Mouse (Mus musculus): ENCODE data around the gene Zdhhc6.

Zdhhc6 gene

DNA sequence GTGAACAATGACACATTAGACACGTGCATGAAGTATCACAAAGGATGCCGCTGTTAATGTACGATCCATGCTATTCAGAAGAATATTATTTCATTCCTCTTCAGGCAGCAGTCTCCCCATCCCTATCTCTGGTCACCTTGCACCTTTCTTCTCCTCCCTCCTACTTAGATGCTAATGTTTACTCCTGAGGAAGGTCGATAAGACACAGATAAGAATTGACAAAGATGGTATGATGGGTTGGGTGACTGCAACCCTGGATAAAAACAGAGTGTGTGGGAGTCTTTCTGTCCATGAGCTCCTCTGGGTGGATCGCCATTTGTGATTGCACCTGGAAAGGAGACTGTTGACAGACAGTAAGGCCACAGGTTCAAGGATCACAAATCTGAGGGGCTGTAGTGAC lies 57.3 kb downstream of the Zdhhc6 start:
- DNase-seq (ENCODE audit: extremely low read depth, low read depth), result no peak

DNA sequence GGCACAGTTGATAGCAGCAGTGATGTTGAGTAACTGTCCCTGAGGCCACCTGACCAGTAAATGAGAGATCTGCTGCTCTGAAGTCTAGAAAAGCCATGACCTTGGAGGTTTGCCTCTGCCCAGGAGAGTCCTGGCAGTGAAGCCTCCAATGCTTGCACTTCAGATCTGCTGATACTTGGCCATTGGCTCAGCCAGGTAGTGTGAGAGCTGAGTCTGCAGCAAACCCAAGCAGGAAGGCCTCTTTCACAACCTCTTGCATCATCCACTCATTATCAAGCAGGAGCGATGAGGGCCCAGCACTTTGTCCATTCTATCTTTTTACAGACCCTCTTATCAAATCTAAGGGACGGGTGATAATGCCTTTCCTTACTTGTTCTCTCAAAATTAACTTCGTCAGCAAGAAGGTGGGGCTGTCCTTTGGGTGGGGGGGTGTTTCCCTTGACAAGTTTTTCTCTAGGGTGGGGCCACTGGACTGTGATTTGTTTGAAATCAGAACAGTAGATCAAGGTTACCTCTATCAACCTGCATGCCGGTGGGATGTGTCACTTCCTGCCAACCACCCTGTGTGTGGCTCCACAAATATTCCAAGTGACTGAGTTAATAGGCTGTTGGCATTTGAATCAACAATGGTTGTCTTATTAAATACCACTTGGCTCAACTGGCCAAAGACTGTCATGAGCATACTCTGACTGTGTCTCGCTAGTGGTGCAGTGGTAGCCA lies 58.0 kb downstream of the Zdhhc6 start:
- DNase-seq (ENCODE audit: extremely low read depth, low read depth), result no peak

DNA sequence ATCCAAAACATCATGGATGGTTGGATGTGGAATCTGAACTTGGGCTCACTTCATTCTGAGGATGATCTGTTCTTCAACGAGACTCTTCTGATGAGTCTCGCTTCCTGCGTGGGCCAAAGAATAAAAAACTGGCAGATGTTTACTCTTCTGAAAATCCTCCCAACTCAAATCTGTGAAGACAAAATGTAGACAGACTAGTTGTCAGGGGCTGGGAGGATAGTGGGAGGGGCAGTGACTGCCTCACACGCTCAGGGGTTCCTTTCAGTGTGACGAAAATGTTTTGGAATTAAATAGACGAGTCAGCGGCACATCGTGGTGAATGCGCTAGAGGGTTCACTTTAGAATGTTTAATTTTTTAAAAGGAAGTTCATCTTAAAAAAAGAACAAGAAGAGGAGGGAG lies 59.7 kb downstream of the Zdhhc6 start:
- DNase-seq (ENCODE audit: extremely low read depth, low read depth), result no peak

DNA sequence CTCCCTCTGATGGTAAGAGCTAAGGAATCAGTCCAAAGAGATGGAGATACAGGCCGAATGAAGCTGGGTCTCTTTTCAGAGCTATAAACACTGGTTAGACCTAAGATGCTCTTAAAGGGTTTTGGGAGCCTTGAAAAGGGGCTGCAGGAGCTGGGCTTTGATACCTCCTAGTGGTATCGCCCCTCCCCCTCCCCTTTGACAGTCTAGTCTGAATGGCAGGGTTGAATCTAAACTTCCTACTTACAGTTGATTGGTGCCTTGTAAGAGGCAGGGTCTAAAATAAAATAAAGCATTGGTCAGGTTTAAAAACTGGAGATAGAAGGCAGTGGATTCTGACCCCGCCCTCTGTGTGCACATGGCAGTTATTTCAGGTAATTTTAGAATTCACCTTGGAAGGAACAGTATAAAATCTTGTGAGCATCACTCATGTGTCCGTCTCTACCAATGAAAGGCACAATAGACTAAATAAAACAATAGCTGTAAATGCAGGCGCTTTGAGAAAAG lies 61.3 kb downstream of the Zdhhc6 start:
- peak; percentile 96 for DNase-seq (ENCODE audit: extremely low read depth, low read depth)

DNA sequence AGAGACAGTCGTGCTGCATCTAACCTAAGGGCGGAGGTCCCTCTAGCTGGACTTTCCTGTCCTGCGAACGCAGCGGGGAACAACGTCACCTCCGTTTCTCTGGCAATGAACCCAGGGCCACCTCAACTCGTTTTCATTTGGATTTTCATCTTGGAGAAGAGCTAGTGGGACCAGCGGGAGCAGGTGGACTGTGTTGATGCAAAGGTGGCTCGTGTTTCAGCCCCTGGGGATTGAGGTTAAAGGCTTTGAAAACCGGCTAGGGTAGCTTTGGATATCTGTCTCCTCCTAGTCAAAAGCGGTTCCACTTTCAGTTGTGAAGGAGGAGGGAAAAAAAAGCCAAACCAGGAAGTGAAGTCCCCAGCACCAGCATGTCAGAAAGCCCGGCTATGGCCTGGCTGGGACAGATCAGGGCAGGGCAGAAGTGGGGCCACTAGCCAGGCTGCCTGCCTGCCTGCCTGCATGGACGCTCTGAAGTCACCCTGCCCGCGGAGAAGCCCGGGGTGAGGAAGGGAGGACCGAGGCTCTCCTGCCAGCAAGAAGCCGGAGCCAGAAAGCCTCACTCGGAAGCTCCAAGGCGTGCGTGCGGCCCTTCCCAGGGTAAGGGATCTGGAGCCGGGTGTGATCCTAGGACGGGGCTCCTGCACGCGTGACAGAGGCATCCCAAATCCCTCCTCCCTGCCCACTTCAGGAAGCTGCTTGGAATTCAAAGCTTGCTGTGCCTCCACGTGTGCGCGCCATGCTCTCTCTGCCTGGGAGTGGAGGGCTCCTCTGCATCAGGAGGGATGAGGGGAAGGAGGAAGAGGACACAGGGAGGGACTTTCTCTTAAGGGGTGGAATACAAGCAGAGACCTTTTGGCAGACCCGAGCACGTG lies 62.0 kb downstream of the Zdhhc6 start:
- DNase-seq (ENCODE audit: extremely low read depth, low read depth), result peak; percentile 84

DNA sequence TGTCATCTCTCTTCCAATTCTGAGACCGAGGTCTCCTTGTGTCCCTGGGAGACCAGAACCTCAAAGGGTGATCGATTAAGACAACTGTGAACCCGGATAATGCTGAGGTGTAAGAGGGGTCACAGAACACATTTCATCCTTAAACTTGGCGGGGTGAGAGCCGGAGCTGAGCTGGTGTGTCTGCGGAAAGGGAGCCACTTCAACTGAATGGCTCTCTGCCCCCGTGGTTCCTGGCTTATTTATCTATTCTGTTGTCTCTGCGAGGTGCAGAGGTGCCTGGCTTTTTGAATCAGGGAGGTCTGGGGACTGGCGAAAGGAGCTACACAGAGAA lies 62.6 kb downstream of the Zdhhc6 start:
- no peak for DNase-seq (ENCODE audit: extremely low read depth, low read depth)

DNA sequence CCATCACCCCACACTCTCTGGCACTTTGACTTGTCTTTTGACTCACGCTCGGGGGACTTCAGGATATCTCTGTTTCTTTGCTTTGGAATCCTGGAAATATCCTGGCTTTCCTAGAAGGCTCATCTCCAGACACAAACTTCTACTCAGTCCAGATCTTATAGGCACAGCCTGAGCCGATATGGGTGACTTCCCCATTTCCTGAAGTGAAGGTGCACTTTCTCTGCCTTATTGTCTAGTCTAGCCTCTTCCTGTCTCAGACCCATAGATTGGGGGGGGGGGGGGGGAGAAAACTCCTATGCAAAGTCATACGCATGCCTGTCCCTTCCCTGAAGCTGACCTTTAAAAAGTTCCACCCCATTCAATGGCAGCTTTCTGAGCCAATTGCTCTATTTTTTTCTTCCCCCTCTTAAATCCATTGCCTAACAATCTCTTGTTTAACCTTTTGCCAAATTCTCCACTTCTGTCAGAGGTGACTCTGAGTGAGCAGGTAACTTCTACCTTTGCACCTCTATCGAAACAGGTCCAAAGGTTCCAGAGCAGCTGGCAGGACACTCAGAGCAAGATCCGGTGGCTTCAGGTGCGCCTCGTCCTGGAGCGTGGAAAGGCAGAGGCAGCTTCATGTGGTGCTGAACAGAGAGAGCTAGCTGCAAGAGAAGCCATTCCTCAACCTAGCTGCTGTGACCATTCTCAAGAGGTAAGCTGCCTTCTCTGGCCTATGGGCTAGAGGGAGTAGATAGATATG lies 64.3 kb downstream of the Zdhhc6 start, which contains the start of gene Acsl5:
TSS of gene Acsl5 (plus strand) at position 556 of the 742 bp plus-strand sequence.
- peak; percentile 81 for DNase-seq (ENCODE audit: extremely low read depth, low read depth)

DNA sequence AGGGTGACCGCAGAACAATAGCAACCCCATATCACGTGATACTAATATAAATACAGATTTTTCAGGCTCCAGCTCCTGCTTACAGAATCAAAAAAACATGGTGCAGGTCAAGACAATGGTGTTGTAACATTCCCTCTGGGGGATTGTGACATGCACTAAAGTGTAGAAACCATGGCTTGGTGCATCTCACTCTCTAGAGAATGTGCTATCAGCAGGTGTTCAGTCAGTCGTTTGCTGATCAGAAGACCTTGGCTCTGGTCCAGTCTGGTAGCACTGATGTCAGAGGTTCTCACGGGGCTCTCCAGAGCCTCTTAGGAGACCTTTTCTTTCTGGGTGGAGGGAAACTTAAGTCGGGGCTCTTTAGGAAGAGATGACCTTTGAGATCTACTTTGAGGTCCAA lies 65.4 kb downstream of the Zdhhc6 start:
- DNase-seq (ENCODE audit: extremely low read depth, low read depth), result no peak

DNA sequence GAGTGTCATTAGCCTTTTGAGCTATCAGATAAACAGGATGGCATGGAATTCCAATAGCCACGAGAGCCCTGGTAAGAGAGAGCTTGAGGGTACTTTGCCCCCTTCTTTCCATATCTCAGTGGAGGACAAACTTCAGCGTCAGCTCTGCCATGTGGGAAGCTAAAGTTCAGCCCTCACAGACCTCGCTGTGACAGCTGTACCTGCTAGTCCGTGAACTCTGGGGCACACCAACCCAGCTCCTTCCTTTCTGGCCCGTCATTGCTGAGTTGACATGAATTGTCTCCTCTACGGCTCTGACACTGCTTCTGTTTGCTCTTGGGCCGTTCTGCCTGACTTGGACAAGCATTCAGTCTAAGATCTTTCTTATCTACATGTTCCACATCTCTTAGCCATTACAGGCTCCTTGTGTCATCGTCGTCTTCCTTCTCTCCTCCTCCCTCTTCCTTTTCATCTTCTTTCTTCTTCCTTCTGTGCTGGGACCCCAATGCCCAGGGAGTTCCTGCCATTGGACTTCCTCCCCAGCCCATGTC lies 67.8 kb downstream of the Zdhhc6 start:
- DNase-seq (ENCODE audit: extremely low read depth, low read depth), result no peak

DNA sequence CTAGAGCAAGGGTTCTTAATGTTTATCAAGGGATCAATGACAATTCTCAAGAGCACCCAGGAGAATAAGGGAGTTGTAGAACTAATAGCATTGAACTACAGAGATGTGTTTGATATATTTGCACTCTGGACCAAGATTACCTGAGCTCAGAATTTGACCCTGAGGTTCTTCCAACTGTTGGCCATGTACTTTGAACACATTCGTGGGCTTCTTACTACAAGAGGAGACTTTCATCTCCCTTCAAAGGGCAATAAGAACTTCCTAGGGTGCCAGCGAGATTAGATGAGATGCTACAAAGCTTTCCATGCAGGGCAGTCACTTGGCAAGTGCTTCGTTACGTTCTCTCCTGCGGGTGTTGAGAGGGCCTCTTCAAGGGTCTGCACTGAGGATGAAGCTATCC lies 68.3 kb downstream of the Zdhhc6 start:
- no peak for DNase-seq (ENCODE audit: extremely low read depth, low read depth)

DNA sequence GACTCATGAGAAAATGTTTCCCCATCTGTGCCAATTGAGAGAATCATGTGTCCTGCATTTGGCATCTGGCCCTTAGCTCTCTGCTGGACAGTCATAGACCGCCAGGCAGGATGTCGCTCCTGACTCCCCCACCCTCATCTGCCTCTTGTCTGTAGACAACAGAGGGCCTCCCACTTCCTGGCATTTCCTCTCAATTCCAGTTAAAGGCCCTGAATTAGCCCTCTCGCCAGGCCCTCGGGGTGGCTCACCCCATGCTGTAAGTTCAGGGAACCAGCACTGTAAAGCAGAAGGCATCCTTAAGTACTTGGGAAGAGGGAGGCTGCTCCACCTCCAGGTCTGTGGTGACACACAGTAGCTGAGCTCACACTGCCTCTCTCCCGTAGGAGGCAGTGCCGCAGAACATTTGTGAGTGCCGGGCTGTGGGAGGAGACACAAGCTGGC lies 71.0 kb downstream of the Zdhhc6 start:
- DNase-seq (ENCODE audit: extremely low read depth, low read depth), result no peak

DNA sequence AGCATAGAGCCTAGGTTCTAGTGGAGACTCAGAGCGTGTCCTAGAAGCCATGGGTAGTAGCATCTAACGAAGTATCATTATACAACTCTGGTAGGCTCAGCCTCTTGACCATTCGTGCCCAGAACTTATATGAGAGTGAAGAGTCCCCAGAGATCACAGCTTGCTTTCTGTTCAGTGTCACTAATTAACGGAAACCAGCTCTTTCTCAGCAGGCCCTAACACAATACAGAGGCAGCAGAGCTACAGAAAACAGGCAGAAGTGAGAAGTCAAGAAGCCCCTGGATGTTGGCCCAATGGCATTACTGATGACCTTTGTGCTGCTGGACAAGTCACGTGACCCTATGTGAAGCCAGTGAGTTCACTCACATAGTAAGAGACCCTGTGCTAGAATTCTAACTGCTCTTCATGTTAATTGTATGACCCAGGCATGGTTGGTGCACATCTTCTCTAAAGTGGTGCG lies 74.6 kb downstream of the Zdhhc6 start, which contains the start of gene Gucy2g:
TSS of gene Gucy2g (minus strand) at position 51 of the 460 bp plus-strand sequence.
- DNase-seq (ENCODE audit: extremely low read depth, low read depth), result no peak

DNA sequence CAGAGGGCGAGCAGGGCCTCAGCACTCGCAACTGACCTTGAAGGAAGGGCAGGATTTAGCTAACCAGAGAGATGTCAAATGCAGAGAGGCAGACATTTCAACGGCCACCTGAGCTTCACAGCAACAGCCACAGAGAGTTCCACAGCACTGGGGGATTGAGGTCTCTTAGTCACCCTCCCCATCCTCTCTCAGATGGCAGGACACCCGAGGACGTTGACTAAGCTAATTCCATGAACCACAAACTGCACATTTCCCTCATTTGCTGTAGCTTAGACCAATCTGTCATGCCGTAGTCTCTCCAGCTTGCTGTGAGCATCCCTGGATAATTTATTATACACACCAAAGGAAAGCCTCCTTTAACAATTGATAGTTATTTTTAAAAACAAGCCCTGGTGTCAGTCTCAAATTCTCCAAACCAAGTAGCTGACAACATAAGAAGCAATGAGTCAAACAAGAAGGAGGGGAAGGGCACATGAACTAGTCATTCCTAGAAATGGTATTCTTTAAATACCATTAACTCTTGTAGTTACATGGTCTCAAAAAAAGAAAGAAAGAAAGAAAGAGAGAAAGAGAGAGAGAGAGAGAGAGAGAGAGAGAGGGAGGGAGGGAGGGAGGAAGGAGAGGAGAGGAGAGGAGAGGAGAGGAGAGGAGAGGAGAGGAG lies 75.9 kb downstream of the Zdhhc6 start:
- no peak for DNase-seq (ENCODE audit: extremely low read depth, low read depth)

DNA sequence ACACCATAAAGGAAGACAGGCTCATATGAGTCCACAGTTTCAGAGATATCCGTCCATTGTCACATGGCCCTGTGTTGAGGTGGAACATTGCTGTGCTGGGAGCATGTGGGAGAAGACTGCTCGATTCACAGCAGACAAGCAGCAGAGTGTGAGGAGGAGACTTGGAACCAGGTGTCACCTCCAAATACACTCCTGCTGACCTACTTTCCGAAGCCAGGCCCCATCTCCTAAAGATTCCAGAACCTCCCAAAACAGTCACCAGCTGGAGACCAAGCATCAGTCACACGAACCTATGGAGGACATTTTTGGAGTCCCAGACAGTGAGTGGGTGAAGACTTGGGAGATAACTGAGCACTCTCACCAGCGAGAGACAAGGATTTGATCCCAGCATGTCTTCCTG lies 79.3 kb downstream of the Zdhhc6 start:
- no peak for DNase-seq (ENCODE audit: extremely low read depth, low read depth)

DNA sequence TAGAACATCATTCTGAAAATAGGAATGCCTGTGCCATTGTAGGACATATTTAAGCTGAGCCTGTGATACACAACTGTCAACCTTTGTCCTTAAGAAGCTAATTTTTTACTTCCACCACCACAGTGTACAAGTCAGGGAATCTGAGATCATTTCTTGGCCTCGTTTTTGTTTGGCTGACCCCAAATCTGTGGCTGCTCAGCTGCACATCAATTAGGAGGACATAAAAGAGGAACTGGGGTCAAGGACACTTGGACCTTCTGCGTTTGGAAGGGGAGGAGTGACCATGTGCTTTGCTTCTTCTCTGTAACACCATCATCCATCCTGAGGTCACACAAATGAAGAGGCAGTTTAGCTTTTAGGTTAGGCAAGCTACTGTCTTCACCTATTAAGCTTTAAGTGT lies 79.8 kb downstream of the Zdhhc6 start:
- no peak for DNase-seq (ENCODE audit: extremely low read depth, low read depth)

DNA sequence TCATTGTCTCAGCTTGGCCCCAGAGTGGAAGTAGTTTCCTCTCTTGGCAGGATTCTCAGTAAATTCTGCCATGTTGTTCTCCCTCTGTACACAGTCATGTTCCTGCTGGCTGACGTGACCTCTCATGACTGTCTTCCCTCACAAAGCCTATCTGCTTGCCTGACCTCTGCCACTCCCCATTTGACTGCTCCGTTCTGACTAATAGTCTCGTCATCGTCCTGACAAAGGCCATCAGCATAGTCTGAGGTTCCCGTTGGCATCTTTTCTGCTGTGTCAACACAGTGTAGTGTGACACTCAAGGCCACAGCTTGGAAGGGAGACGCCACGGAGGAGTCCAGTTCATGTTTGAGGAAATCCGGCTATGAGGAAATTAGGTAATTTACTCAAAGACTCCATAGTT lies 83.7 kb downstream of the Zdhhc6 start:
- DNase-seq (ENCODE audit: extremely low read depth, low read depth), result no peak

DNA sequence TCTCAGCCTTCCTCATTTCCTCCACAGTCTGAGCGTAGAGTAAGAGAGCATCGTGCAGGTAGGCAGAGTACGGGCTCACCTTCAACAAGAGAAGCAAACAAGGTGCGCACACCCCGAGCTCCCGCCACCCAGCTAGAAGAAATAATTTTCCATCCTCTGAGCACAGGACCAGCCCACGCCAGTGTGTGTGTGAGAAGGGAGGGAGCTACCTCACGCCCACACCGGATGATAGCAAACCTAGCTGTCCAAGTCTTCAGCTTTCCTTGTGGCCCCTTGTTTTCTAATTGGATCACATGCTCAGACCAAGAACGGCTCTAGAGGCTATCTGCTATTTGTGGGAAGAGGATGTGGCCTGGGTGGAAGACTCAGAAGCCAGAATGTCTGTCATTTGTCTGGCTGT lies 84.8 kb downstream of the Zdhhc6 start:
- DNase-seq (ENCODE audit: extremely low read depth, low read depth), result no peak

DNA sequence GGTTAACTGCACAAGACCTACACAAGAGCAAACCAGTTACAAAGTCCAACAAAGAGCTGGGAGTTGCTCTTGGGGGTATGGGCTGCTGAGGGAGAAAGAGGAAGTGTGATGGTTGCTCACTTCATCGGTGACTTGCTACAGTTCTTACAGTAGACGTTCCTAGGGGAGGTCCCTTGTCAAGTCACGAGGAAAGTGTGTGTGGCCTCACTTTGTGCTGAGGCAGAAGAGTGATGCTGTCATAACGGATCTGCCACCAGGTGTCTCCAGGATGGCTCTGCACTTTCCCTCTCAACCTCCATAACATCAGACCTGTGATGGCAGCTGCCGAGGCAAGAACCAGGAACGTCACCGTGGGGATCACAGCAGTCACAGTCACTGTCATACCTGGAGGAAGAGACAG lies 88.7 kb downstream of the Zdhhc6 start:
- no peak for DNase-seq (ENCODE audit: extremely low read depth, low read depth)

DNA sequence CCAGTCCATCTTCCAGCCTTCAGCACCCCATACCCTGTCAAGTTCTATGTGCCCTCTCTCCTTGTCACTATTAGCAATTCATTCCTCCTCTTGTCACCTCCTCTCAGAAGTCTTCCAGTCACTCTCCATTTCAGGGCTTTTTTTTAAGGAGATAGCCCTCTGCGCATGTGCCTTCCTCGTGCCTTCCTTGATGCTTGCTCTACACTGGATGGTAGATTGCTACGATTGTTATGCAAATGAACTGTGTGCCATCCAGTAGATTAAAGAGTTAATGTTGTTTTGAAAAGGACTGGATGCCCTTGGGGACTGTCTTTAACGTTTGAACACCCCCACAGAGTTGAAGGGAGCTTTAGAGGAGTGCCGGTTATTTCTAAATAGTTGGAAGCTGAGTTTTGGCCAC lies 89.2 kb downstream of the Zdhhc6 start:
- no peak for DNase-seq (ENCODE audit: extremely low read depth, low read depth)

DNA sequence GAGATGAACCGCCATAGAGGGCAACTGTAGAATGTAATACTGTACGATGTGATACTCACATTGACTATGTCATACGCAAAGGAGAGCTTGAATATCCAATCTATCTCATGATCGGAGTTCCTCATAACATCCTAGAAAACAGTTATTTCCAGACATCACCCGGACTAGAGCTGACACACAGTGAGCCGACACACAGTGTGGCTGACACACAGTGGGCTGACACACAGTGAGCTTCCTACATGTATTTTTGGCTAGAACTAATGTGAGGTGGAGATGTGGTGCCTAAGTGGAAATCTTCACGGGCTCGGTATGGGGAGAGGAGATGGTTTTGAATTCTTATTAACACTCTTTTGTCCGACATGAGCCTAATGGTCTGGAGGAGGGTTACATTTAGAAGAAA lies 93.6 kb downstream of the Zdhhc6 start:
- no peak for DNase-seq (ENCODE audit: extremely low read depth, low read depth)
